Mouse (Mus musculus) CD4-positive, CD25-positive, alpha-beta regulatory T cell, adult 4 months (primary cell): Measurements from ENCODE around the gene Sema4a. TPM values are rescaled to one million over a fixed set of nuclear protein-coding genes. Genes with fewer than 3 reads are reported as not detected.
"Not testable (repeated sequence)": the region's sequence is repeated elsewhere in the genome, so short reads cannot be mapped to it uniquely, and the experiment has no call there.

Experiments
- ATAC-seq: one replicate; pipeline ENCODE4 v1.8.0; 2017
- polyA plus RNA-seq, 2 experiments: library from polyadenylated mRNA; unstranded; fragments of 100-300 nt; shearing (Covaris generic); gene quantifications; one replicate each; pipeline ENCODE4 v1.2.1; 2017

The Sema4a gene
- polyA plus RNA-seq, 2 experiments from 2014 or later, result 17.6 to 32.8 TPM

- no peak for ATAC-seq
Observed at GRCm38 (mm10) chr3:88455588-88456264, 5.3 kb downstream of the Sema4a start.

GRCm38 (mm10) chr3:88454762-88455587 lies 6.0 kb downstream of the Sema4a start:
- ATAC-seq, result no peak

GRCm38 (mm10) chr3:88453986-88454385 lies 7.0 kb downstream of the Sema4a start:
- ATAC-seq, result peak; percentile 72

- peak; percentile 74 for ATAC-seq
Observed at GRCm38 (mm10) chr3:88453369-88453768, 7.6 kb downstream of the Sema4a start.

GRCm38 (mm10) chr3:88452716-88453115 lies 8.3 kb downstream of the Sema4a start:
- no peak for ATAC-seq

GRCm38 (mm10) chr3:88452246-88452645 lies 8.7 kb downstream of the Sema4a start:
- peak; percentile 25 for ATAC-seq

- no peak for ATAC-seq
Observed at GRCm38 (mm10) chr3:88450379-88451131, 10.4 kb downstream of the Sema4a start.

- ATAC-seq, result no peak
Observed at GRCm38 (mm10) chr3:88449395-88450023, 11.5 kb downstream of the Sema4a start.

GRCm38 (mm10) chr3:88448443-88448842 lies 12.5 kb downstream of the Sema4a start:
- ATAC-seq, result no peak

GRCm38 (mm10) chr3:88447676-88448183 lies 13.3 kb downstream of the Sema4a start:
- no peak for ATAC-seq

GRCm38 (mm10) chr3:88446471-88447123 lies 14.4 kb downstream of the Sema4a start:
- ATAC-seq, result no peak

GRCm38 (mm10) chr3:88442888-88443287 lies 18.1 kb downstream of the Sema4a start:
- ATAC-seq, result no peak

GRCm38 (mm10) chr3:88442488-88442887 lies 18.5 kb downstream of the Sema4a start:
- ATAC-seq, result no peak

GRCm38 (mm10) chr3:88440500-88441381 lies 20.2 kb downstream of the Sema4a start:
- peak; percentile 77 for ATAC-seq

- ATAC-seq, result no peak
Observed at GRCm38 (mm10) chr3:88439582-88439981, 21.4 kb downstream of the Sema4a start.

- no peak for ATAC-seq
Observed at GRCm38 (mm10) chr3:88437454-88437853, 23.5 kb downstream of the Sema4a start.

GRCm38 (mm10) chr3:88436395-88437201 lies 24.4 kb downstream of the Sema4a start:
- no peak for ATAC-seq

GRCm38 (mm10) chr3:88435515-88435914 lies 25.5 kb downstream of the Sema4a start:
- ATAC-seq, result no peak

GRCm38 (mm10) chr3:88428639-88429038 lies 32.3 kb downstream of the Sema4a start:
- not testable (repeated sequence) for ATAC-seq

- no peak for ATAC-seq
Observed at GRCm38 (mm10) chr3:88427342-88427905, 33.6 kb downstream of the Sema4a start.
